Mouse (Mus musculus) kidney, adult 2 months (tissue): Measurements from ENCODE around the gene Ccr8. TPM values are rescaled to one million over a fixed set of nuclear protein-coding genes. Genes with fewer than 3 reads are reported as not detected.

Experiments used
- DNase-seq: peaks from one replicate; pipeline ENCODE4 v3.0.0; 2021
- H3K27ac ChIP-seq: fragments of 200-500 bp; 2 replicates; pipeline ENCODE4 v1.5.1; 2012; ENCODE audit warnings: low read depth, low read length, control low read depth, inconsistent platforms; ENCODE audit not compliant: insufficient read depth
- H3K27me3 ChIP-seq: fragments of 200-500 bp; replicated peaks from 2 replicates; pipeline ENCODE4 v1.6.1; 2012; ENCODE audit warnings: mild to moderate bottlenecking, moderate library complexity, low read length, inconsistent platforms; ENCODE audit not compliant: control insufficient read depth, insufficient read depth
- H3K36me3 ChIP-seq: fragments of 200-500 bp; 2 replicates; pipeline ENCODE4 v1.6.1; 2012; ENCODE audit warnings: mild to moderate bottlenecking, moderate library complexity, low read length, inconsistent platforms; ENCODE audit not compliant: control insufficient read depth, insufficient read depth
- H3K4me1 ChIP-seq: fragments of 200-500 bp; 2 replicates; pipeline ENCODE4 v1.6.1; 2011; ENCODE audit warnings: low read length; ENCODE audit not compliant: control insufficient read depth, insufficient read depth
- H3K4me3 ChIP-seq: fragments of 200-500 bp; 2 replicates; pipeline ENCODE4 v1.5.1; 2011; ENCODE audit warnings: mild to moderate bottlenecking, low read depth, low read length, control low read depth; ENCODE audit not compliant: insufficient read depth
- CTCF ChIP-seq: fragments of 200-500 bp; conservative IDR thresholded peaks from 2 replicates; pipeline ENCODE4 v1.5.1; 2011; ENCODE audit warnings: low read depth, mild to moderate bottlenecking, control low read depth, low read length, moderate library complexity, mixed read lengths; ENCODE audit not compliant: insufficient read depth, insufficient read length
- POLR2A ChIP-seq: fragments of 200-500 bp; IDR thresholded peaks from one replicate; pipeline ENCODE4 v1.6.1; 2011; ENCODE audit warnings: low read depth, low read length, control low read depth
- WGBS: fragments of 180-500 bp; shearing (Covaris S2); methylation state at CpG from one replicate; pipeline ENCODE4 v1.1.7; 2018; 5-methylcytosine and 5-hydroxymethylcytosine counted together
- polyA plus RNA-seq: library from polyadenylated mRNA; depleted of rRNA; stranded (reverse); fragments of >200 nt; gene quantifications from 2 replicates; pipeline ENCODE4 v1.2.3, GENCODE M21; 2012

Gene Ccr8
- polyA plus RNA-seq, 1 experiment, result 0.33 TPM

- Histone ChIP-seq H3K27me3 (no peaks in the 10 kb centered on the region), H3K4me1 (no peaks in the 10 kb centered on the region), H3K27ac (no peak overlapping the region), H3K4me3 (no peak overlapping the region), H3K36me3 (no peaks in the 10 kb centered on the region)
- 79% methylated on average over 3 of the region's 3 CpGs for WGBS
- DNase-seq, result no peak
- TF ChIP-seq POLR2A (no peak), CTCF (no peak)
Observed at GRCm38 (mm10) chr9:120078241-120078640, 13.7 kb upstream of the Ccr8 start.

- no peak overlapping the region for H3K27ac ChIP-seq
- WGBS, result 66% methylated on average over 7 of the region's 7 CpGs
- H3K27me3 ChIP-seq, result no peaks in the 10 kb centered on the region
- no peaks in the 10 kb centered on the region for H3K36me3 ChIP-seq
- no peak for TF ChIP-seq CTCF
- H3K4me1 ChIP-seq, result no peaks in the 10 kb centered on the region
- no peak for DNase-seq
- H3K4me3 ChIP-seq, result no peak overlapping the region
Observed at GRCm38 (mm10) chr9:120079901-120080300, 12.0 kb upstream of the Ccr8 start.

GRCm38 (mm10) chr9:120080546-120081108, 11.3 kb upstream of the Ccr8 start:
- Histone ChIP-seq H3K4me3 (no peak overlapping the region), H3K36me3 (no peaks in the 10 kb centered on the region), H3K27ac (no peak overlapping the region), H3K27me3 (no peaks in the 10 kb centered on the region), H3K4me1 (no peaks in the 10 kb centered on the region)
- DNase-seq, result no peak
- no peak for TF ChIP-seq POLR2A
- no peak for TF ChIP-seq CTCF
- WGBS, result 78% methylated on average over 8 of the region's 8 CpGs

GRCm38 (mm10) chr9:120081247-120081646, 10.7 kb upstream of the Ccr8 start:
- Histone ChIP-seq H3K27ac (no peak overlapping the region), H3K4me3 (no peak overlapping the region), H3K27me3 (no peaks in the 10 kb centered on the region), H3K4me1 (no peaks in the 10 kb centered on the region), H3K36me3 (no peaks in the 10 kb centered on the region)
- WGBS, result 78% methylated on average over 6 of the region's 6 CpGs
- 0 out of 2 replicates have a peak, but pooled peaks have one; percentile 16 for TF ChIP-seq CTCF
- TF ChIP-seq POLR2A, result no peak
- no peak for DNase-seq

GRCm38 (mm10) chr9:120081967-120082366, 9.9 kb upstream of the Ccr8 start:
- H3K36me3 ChIP-seq, result no peaks in the 10 kb centered on the region
- H3K4me1 ChIP-seq, result no peaks in the 10 kb centered on the region
- 69% methylated on average over 5 of the region's 5 CpGs for WGBS
- no peak overlapping the region for H3K27ac ChIP-seq
- H3K4me3 ChIP-seq, result no peak overlapping the region
- H3K27me3 ChIP-seq, result no peaks in the 10 kb centered on the region
- TF ChIP-seq POLR2A (no peak), CTCF (no peak)
- DNase-seq, result no peak

GRCm38 (mm10) chr9:120082691-120083090, 9.2 kb upstream of the Ccr8 start:
- Histone ChIP-seq H3K4me3 (no peak overlapping the region), H3K4me1 (no peaks in the 10 kb centered on the region), H3K27ac (no peak overlapping the region), H3K36me3 (no peaks in the 10 kb centered on the region), H3K27me3 (no peaks in the 10 kb centered on the region)
- 80% methylated on average over 4 of the region's 4 CpGs for whole genome bisulfite sequencing
- no peak for DNase-seq
- TF ChIP-seq CTCF (no peak), POLR2A (no peak)

GRCm38 (mm10) chr9:120083158-120083894, 8.6 kb upstream of the Ccr8 start:
- WGBS, result 77% methylated on average over 18 of the region's 18 CpGs
- no peak overlapping the region for H3K27ac ChIP-seq
- H3K4me3 ChIP-seq, result no peak overlapping the region
- H3K36me3 ChIP-seq, result no peaks in the 10 kb centered on the region
- no peak for DNase-seq
- no peak for TF ChIP-seq POLR2A
- no peaks in the 10 kb centered on the region for H3K4me1 ChIP-seq
- H3K27me3 ChIP-seq, result no peaks in the 10 kb centered on the region
